In the genomic region with DNA sequence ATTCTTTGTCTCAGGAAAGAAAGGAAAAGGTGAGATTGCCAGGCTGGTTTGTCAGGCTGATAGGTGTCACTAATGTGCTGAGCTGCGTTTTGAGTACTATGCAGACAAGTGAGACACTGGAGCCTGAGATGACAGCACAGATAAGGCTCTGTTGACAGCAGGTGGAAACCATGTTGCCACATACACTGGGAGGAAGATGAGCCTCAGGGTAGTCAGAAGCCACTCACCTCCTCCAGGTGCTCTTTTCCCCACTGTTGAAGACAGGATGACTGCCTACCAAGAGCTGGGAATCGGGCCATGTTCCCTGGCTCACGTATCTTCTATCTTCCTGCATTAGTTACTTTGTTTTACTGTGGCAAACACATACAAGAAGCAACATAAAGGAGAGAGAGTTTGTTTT, we compare ENCODE assay signal across 29 mouse cellular contexts.
"Had no signal": no experiment of that assay in that cellular context is flagged by ENCODE, and none has a peak within 500 bp of the region (broad histone marks: within the 10 kb centered on the region; RNA-seq: fewer than 3 reads in every experiment).

No protein-coding gene starts in this region.

- H3K4me1 ChIP-seq: embryonic facial prominence, embryonic 10.5 days; embryonic facial prominence, embryonic 12.5 days; embryonic facial prominence, embryonic 13.5 days; embryonic facial prominence, embryonic 15.5 days; forebrain, embryonic 10.5 days; forebrain, embryonic 12.5 days had no signal

- H3K4me2 ChIP-seq: embryonic facial prominence, embryonic 12.5 days; embryonic facial prominence, embryonic 13.5 days; embryonic facial prominence, embryonic 15.5 days; forebrain, embryonic 12.5 days; forebrain, embryonic 13.5 days; forebrain, embryonic 15.5 days had no signal

- H3K9ac ChIP-seq: embryonic facial prominence, embryonic 12.5 days; embryonic facial prominence, embryonic 13.5 days; embryonic facial prominence, embryonic 15.5 days; forebrain, embryonic 12.5 days; forebrain, embryonic 13.5 days; forebrain, embryonic 15.5 days; forebrain, postnatal 0 days had no signal

- DNase-seq: cerebellum, adult 18-20 months; cerebellum, adult 2 months; cerebellum, adult 8-10 months; cerebellum, adult 9-10 months; cerebellum, adult 9-11 months; cerebellum, postnatal 10 days; cerebellum, postnatal 14 days; cerebellum, postnatal 25 days; cerebellum, postnatal 36 days; embryo, embryonic 11 days; forebrain, postnatal 0 days; gastrocnemius, adult 2 months; gastrocnemius, postnatal 10 days; gastrocnemius, postnatal 14 days; gastrocnemius, postnatal 25 days; gastrocnemius, postnatal 36 days; heart, adult 18-20 months; heart, adult 2 months had no signal

- H3K36me3 ChIP-seq: embryonic facial prominence, embryonic 10.5 days; embryonic facial prominence, embryonic 12.5 days; embryonic facial prominence, embryonic 13.5 days; embryonic facial prominence, embryonic 15.5 days; forebrain, embryonic 10.5 days; forebrain, embryonic 12.5 days; forebrain, embryonic 15.5 days had no signal

- H3K9me3 ChIP-seq: embryonic facial prominence, embryonic 10.5 days; embryonic facial prominence, embryonic 12.5 days; embryonic facial prominence, embryonic 13.5 days; embryonic facial prominence, embryonic 15.5 days; forebrain, embryonic 10.5 days; forebrain, embryonic 12.5 days; forebrain, embryonic 13.5 days; forebrain, embryonic 15.5 days had no signal

- ATAC-seq: forebrain, embryonic 13.5 days; forebrain, embryonic 14.5 days; forebrain, embryonic 15.5 days; forebrain, embryonic 16.5 days; forebrain, postnatal 0 days had no signal

- H3K27me3 ChIP-seq: embryonic facial prominence, embryonic 12.5 days; embryonic facial prominence, embryonic 13.5 days; embryonic facial prominence, embryonic 15.5 days; forebrain, embryonic 12.5 days; forebrain, embryonic 13.5 days; forebrain, embryonic 15.5 days had no signal

- H3K27ac ChIP-seq: embryonic facial prominence, embryonic 10.5 days; embryonic facial prominence, embryonic 12.5 days; embryonic facial prominence, embryonic 13.5 days; embryonic facial prominence, embryonic 15.5 days; forebrain, embryonic 10.5 days; forebrain, embryonic 12.5 days; forebrain, embryonic 13.5 days; forebrain, embryonic 15.5 days; gastrocnemius, adult 2 months; heart, adult 2 months had no signal

- H3K4me3 ChIP-seq: embryonic facial prominence, embryonic 10.5 days; embryonic facial prominence, embryonic 12.5 days; embryonic facial prominence, embryonic 13.5 days; embryonic facial prominence, embryonic 15.5 days; erythroblast, embryonic 14.5 days; forebrain, embryonic 10.5 days; forebrain, embryonic 12.5 days; forebrain, embryonic 13.5 days; forebrain, embryonic 15.5 days; gastrocnemius, adult 2 months; heart, adult 2 months had no signal
